Mouse (Mus musculus) hematopoietic stem cell, adult 5-6 weeks (primary cell): ENCODE measurements around the gene Selp. TPM values are rescaled to one million over a fixed set of nuclear protein-coding genes. Genes with fewer than 3 reads are reported as not detected.
A peak's percentile ranks its signal among the peaks of the same experiment; 100 is the strongest.

Experiments
- ATAC-seq, 2 experiments: fragments of 125-278 bp in 1 of 2; replicated peaks in 1 of 2; 2 replicates each; pipeline ENCODE4 v1.8.0; 2016 to 2017; ENCODE audit warnings: inconsistent platforms in 2 of 2, mild to moderate bottlenecking in 2 of 2, moderate number of reproducible peaks in 2 of 2, low read depth in 1 of 2, moderate TSS enrichment in 1 of 2; ENCODE audit not compliant: low FRiP score in 2 of 2, poor library complexity in 2 of 2, severe bottlenecking in 2 of 2, insufficient read depth in 1 of 2, low TSS enrichment in 1 of 2
- total RNA-seq: library from RNA; stranded (forward); fragments of 172-1452, 232-1000 nt; gene quantifications from 2 replicates; pipeline ENCODE4 v1.2.3, GENCODE M21; 2017

Gene Selp
- total RNA-seq = 4.6 and 5.0 TPM in 2 replicates

- peak in 1 of 2 experiments; percentile 39; a peak in 2 of 4 replicates for ATAC-seq
Observed at GRCm38 (mm10) chr1:164114947-164115493, at the start of gene Selp. TSS of gene Selp (plus strand) at chr1:164115264.

GRCm38 (mm10) chr1:164069261-164069660 is 45.8 kb upstream of the Selp start:
- ATAC-seq = no peak

GRCm38 (mm10) chr1:164070461-164070860 is 44.6 kb upstream of the Selp start:
- ATAC-seq = no peak

GRCm38 (mm10) chr1:164071111-164071510 is 44.0 kb upstream of the Selp start:
- ATAC-seq = no peak

GRCm38 (mm10) chr1:164072001-164072400 is 43.1 kb upstream of the Selp start:
- ATAC-seq = no peak

- no peak for ATAC-seq
Observed at GRCm38 (mm10) chr1:164073091-164073490, 42.0 kb upstream of the Selp start.

GRCm38 (mm10) chr1:164073803-164074202 is 41.3 kb upstream of the Selp start:
- no peak for ATAC-seq

- no peak for ATAC-seq
Observed at GRCm38 (mm10) chr1:164074606-164075140, 40.4 kb upstream of the Selp start.

- no peak for ATAC-seq
Observed at GRCm38 (mm10) chr1:164075416-164075815, 39.6 kb upstream of the Selp start.

GRCm38 (mm10) chr1:164076441-164076840 is 38.6 kb upstream of the Selp start:
- no peak for ATAC-seq

GRCm38 (mm10) chr1:164077031-164077430 is 38.0 kb upstream of the Selp start:
- ATAC-seq = peak; percentile 49 to 50

- peak in 1 of 2 experiments; percentile 9; a peak in 1 of 4 replicates for ATAC-seq
Observed at GRCm38 (mm10) chr1:164078323-164078741, 36.7 kb upstream of the Selp start.

GRCm38 (mm10) chr1:164079091-164079490 is 36.0 kb upstream of the Selp start:
- ATAC-seq = no peak

GRCm38 (mm10) chr1:164083046-164083445 is 32.0 kb upstream of the Selp start:
- ATAC-seq = no peak

GRCm38 (mm10) chr1:164086797-164087196 is 28.3 kb upstream of the Selp start:
- ATAC-seq = no peak

GRCm38 (mm10) chr1:164087872-164088271 is 27.2 kb upstream of the Selp start:
- ATAC-seq = peak in 1 of 2 experiments; percentile 73; a peak in 1 of 4 replicates

- ATAC-seq = no peak
Observed at GRCm38 (mm10) chr1:164096780-164097179, 18.3 kb upstream of the Selp start.

GRCm38 (mm10) chr1:164097911-164098310 is 17.2 kb upstream of the Selp start:
- ATAC-seq = no peak; a peak in 1 of 4 replicates

GRCm38 (mm10) chr1:164098372-164098771 is 16.7 kb upstream of the Selp start:
- ATAC-seq = no peak
